Mouse (Mus musculus): Measurements from ENCODE around the gene Gbf1. TPM values are rescaled to one million over a fixed set of nuclear protein-coding genes. Genes with fewer than 3 reads are reported as not detected.

Gbf1 gene
- polyA plus RNA-seq (2015; fragmentation: Nextera tagmentation; extraction: Ambion mirVana) = 64.2 and 65.1 TPM in 2 replicates

GRCm38 (mm10) chr19:46152127-46152803, at the start of gene Gbf1:
TSS of gene Gbf1 (plus strand) at chr19:46152509.
- peak within 1 kb of the TSS; percentile 71 for H3K4me2 ChIP-seq (ENCODE audit: low read length)
- peak within 1 kb of the TSS; percentile 78 for H3K9ac ChIP-seq (replicated peaks; ENCODE audit: low read depth, low read length)
- ATAC-seq = peak; percentile 99
- under 1% methylated on average over 36 of the region's 37 CpGs for WGBS
- no peak within 1 kb of the TSS for H3K27ac ChIP-seq (ENCODE audit: low read length)
- H3K27me3 ChIP-seq (replicated peaks; ENCODE audit: control insufficient read depth, insufficient read depth, low read length) = peaks cover 32% of the 10 kb centered on the region
- H3K36me3 ChIP-seq (ENCODE audit: control insufficient read depth, insufficient read depth) = no peaks in the 10 kb centered on the region
- H3K4me1 ChIP-seq (replicated peaks; ENCODE audit: control insufficient read depth, insufficient read depth, low read length) = peaks cover 32% of the 10 kb centered on the region
- no peaks in the 10 kb centered on the region for H3K9me3 ChIP-seq (ENCODE audit: control insufficient read depth, low read length)
- H3K4me3 ChIP-seq (replicated peaks; ENCODE audit: low read length) = peak within 1 kb of the TSS; percentile 88

GRCm38 (mm10) chr19:46103437-46104186, 48.7 kb upstream of the Gbf1 start:
- H3K27ac ChIP-seq (ENCODE audit: low read length) = no peak overlapping the region
- no peaks in the 10 kb centered on the region for H3K27me3 ChIP-seq (replicated peaks; ENCODE audit: control insufficient read depth, insufficient read depth, low read length)
- H3K9ac ChIP-seq (replicated peaks; ENCODE audit: low read depth, low read length) = no peak overlapping the region
- no peaks in the 10 kb centered on the region for H3K36me3 ChIP-seq (ENCODE audit: control insufficient read depth, insufficient read depth)
- 84% methylated on average over 6 of the region's 6 CpGs for WGBS
- H3K4me2 ChIP-seq (ENCODE audit: low read length) = no peak overlapping the region
- no peak for ATAC-seq
- H3K4me3 ChIP-seq (replicated peaks; ENCODE audit: low read length) = no peak overlapping the region
- no peaks in the 10 kb centered on the region for H3K9me3 ChIP-seq (ENCODE audit: control insufficient read depth, low read length)
- no peaks in the 10 kb centered on the region for H3K4me1 ChIP-seq (replicated peaks; ENCODE audit: control insufficient read depth, insufficient read depth, low read length)

- H3K36me3 ChIP-seq (ENCODE audit: control insufficient read depth, insufficient read depth) = no peaks in the 10 kb centered on the region
- 98% methylated on average over 2 of the region's 2 CpGs for WGBS
These were observed 48.1 kb upstream of the Gbf1 start for GRCm38 (mm10) chr19:46104187-46104557.

GRCm38 (mm10) chr19:46110214-46110613, 42.1 kb upstream of the Gbf1 start:
- H3K4me1 ChIP-seq (replicated peaks; ENCODE audit: control insufficient read depth, insufficient read depth, low read length) = no peaks in the 10 kb centered on the region
- 60% methylated on average over 2 of the region's 2 CpGs for WGBS
- no peaks in the 10 kb centered on the region for H3K27me3 ChIP-seq (replicated peaks; ENCODE audit: control insufficient read depth, insufficient read depth, low read length)
- H3K4me3 ChIP-seq (replicated peaks; ENCODE audit: low read length) = no peak overlapping the region
- ATAC-seq = no peak
- H3K9me3 ChIP-seq (ENCODE audit: control insufficient read depth, low read length) = no peaks in the 10 kb centered on the region
- H3K4me2 ChIP-seq (ENCODE audit: low read length) = no peak overlapping the region
- H3K9ac ChIP-seq (replicated peaks; ENCODE audit: low read depth, low read length) = no peak overlapping the region
- H3K36me3 ChIP-seq (ENCODE audit: control insufficient read depth, insufficient read depth) = no peaks in the 10 kb centered on the region
- no peak overlapping the region for H3K27ac ChIP-seq (ENCODE audit: low read length)

More at GRCm38 (mm10) chr19:46104187-46104557, 48.1 kb upstream of the Gbf1 start:
- H3K4me2 ChIP-seq (ENCODE audit: low read length) = no peak overlapping the region
- no peak overlapping the region for H3K4me3 ChIP-seq (replicated peaks; ENCODE audit: low read length)
- no peak for ATAC-seq
- H3K4me1 ChIP-seq (replicated peaks; ENCODE audit: control insufficient read depth, insufficient read depth, low read length) = no peaks in the 10 kb centered on the region
- no peaks in the 10 kb centered on the region for H3K9me3 ChIP-seq (ENCODE audit: control insufficient read depth, low read length)
- no peak overlapping the region for H3K9ac ChIP-seq (replicated peaks; ENCODE audit: low read depth, low read length)
- H3K27me3 ChIP-seq (replicated peaks; ENCODE audit: control insufficient read depth, insufficient read depth, low read length) = no peaks in the 10 kb centered on the region
- no peak overlapping the region for H3K27ac ChIP-seq (ENCODE audit: low read length)

- no peak overlapping the region for H3K27ac ChIP-seq (ENCODE audit: low read length)
- H3K27me3 ChIP-seq (replicated peaks; ENCODE audit: control insufficient read depth, insufficient read depth, low read length) = no peaks in the 10 kb centered on the region
- H3K9ac ChIP-seq (replicated peaks; ENCODE audit: low read depth, low read length) = no peak overlapping the region
- no peaks in the 10 kb centered on the region for H3K4me1 ChIP-seq (replicated peaks; ENCODE audit: control insufficient read depth, insufficient read depth, low read length)
- no peak overlapping the region for H3K4me3 ChIP-seq (replicated peaks; ENCODE audit: low read length)
- ATAC-seq = no peak
- no peak overlapping the region for H3K4me2 ChIP-seq (ENCODE audit: low read length)
- H3K36me3 ChIP-seq (ENCODE audit: control insufficient read depth, insufficient read depth) = no peaks in the 10 kb centered on the region
- WGBS = 83% methylated on average over 5 of the region's 5 CpGs
- H3K9me3 ChIP-seq (ENCODE audit: control insufficient read depth, low read length) = no peaks in the 10 kb centered on the region
These were observed 41.5 kb upstream of the Gbf1 start for GRCm38 (mm10) chr19:46110781-46111180.

- no peaks in the 10 kb centered on the region for H3K27me3 ChIP-seq (replicated peaks; ENCODE audit: control insufficient read depth, insufficient read depth, low read length)
- ATAC-seq = no peak
- H3K4me1 ChIP-seq (replicated peaks; ENCODE audit: control insufficient read depth, insufficient read depth, low read length) = no peaks in the 10 kb centered on the region
- H3K4me2 ChIP-seq (ENCODE audit: low read length) = no peak overlapping the region
- H3K36me3 ChIP-seq (ENCODE audit: control insufficient read depth, insufficient read depth) = no peaks in the 10 kb centered on the region
- no peak overlapping the region for H3K27ac ChIP-seq (ENCODE audit: low read length)
- H3K9me3 ChIP-seq (ENCODE audit: control insufficient read depth, low read length) = no peaks in the 10 kb centered on the region
- 60% methylated on average over 4 of the region's 4 CpGs for WGBS
- no peak overlapping the region for H3K9ac ChIP-seq (replicated peaks; ENCODE audit: low read depth, low read length)
- no peak overlapping the region for H3K4me3 ChIP-seq (replicated peaks; ENCODE audit: low read length)
These were observed 37.7 kb upstream of the Gbf1 start for GRCm38 (mm10) chr19:46114617-46115016.

GRCm38 (mm10) chr19:46119458-46119857, 32.9 kb upstream of the Gbf1 start:
- H3K36me3 ChIP-seq (ENCODE audit: control insufficient read depth, insufficient read depth) = no peaks in the 10 kb centered on the region
- no peak for ATAC-seq
- no peak overlapping the region for H3K9ac ChIP-seq (replicated peaks; ENCODE audit: low read depth, low read length)
- H3K27me3 ChIP-seq (replicated peaks; ENCODE audit: control insufficient read depth, insufficient read depth, low read length) = no peaks in the 10 kb centered on the region
- 95% methylated on average over 3 of the region's 3 CpGs for WGBS
- no peak overlapping the region for H3K27ac ChIP-seq (ENCODE audit: low read length)
- H3K4me3 ChIP-seq (replicated peaks; ENCODE audit: low read length) = no peak overlapping the region
- H3K4me2 ChIP-seq (ENCODE audit: low read length) = no peak overlapping the region
- no peaks in the 10 kb centered on the region for H3K9me3 ChIP-seq (ENCODE audit: control insufficient read depth, low read length)
- H3K4me1 ChIP-seq (replicated peaks; ENCODE audit: control insufficient read depth, insufficient read depth, low read length) = no peaks in the 10 kb centered on the region

GRCm38 (mm10) chr19:46120872-46121271, 31.4 kb upstream of the Gbf1 start:
- Histone ChIP-seq H3K4me3 (replicated peaks; ENCODE audit: low read length) (no peak overlapping the region), H3K27me3 (replicated peaks; ENCODE audit: control insufficient read depth, insufficient read depth, low read length) (no peaks in the 10 kb centered on the region), H3K4me2 (ENCODE audit: low read length) (no peak overlapping the region), H3K36me3 (ENCODE audit: control insufficient read depth, insufficient read depth) (no peaks in the 10 kb centered on the region), H3K27ac (ENCODE audit: low read length) (no peak overlapping the region), H3K9me3 (ENCODE audit: control insufficient read depth, low read length) (no peaks in the 10 kb centered on the region), H3K9ac (replicated peaks; ENCODE audit: low read depth, low read length) (no peak overlapping the region), H3K4me1 (replicated peaks; ENCODE audit: control insufficient read depth, insufficient read depth, low read length) (no peaks in the 10 kb centered on the region)
- 72% methylated on average over 6 of the region's 6 CpGs for WGBS
- no peak for ATAC-seq

GRCm38 (mm10) chr19:46123876-46124275, 28.4 kb upstream of the Gbf1 start:
- no peak overlapping the region for H3K4me3 ChIP-seq (replicated peaks; ENCODE audit: low read length)
- 90% methylated on average over 3 of the region's 3 CpGs for WGBS
- no peaks in the 10 kb centered on the region for H3K27me3 ChIP-seq (replicated peaks; ENCODE audit: control insufficient read depth, insufficient read depth, low read length)
- no peak overlapping the region for H3K4me2 ChIP-seq (ENCODE audit: low read length)
- H3K36me3 ChIP-seq (ENCODE audit: control insufficient read depth, insufficient read depth) = no peaks in the 10 kb centered on the region
- no peaks in the 10 kb centered on the region for H3K9me3 ChIP-seq (ENCODE audit: control insufficient read depth, low read length)
- no peak overlapping the region for H3K27ac ChIP-seq (ENCODE audit: low read length)
- H3K9ac ChIP-seq (replicated peaks; ENCODE audit: low read depth, low read length) = no peak overlapping the region
- H3K4me1 ChIP-seq (replicated peaks; ENCODE audit: control insufficient read depth, insufficient read depth, low read length) = no peaks in the 10 kb centered on the region
- ATAC-seq = no peak

Data from forebrain, embryonic 16.5 days (tissue).